Mouse (Mus musculus) yolk sac, embryonic 10.5 days (tissue): ENCODE results near the gene AC192777.2.
"Not testable (repeated sequence)": the region's sequence is repeated elsewhere in the genome, so short reads cannot be mapped to it uniquely, and the experiment has no call there.

Experiments used
- DNase-seq: peaks from one replicate; pipeline ENCODE4 v3.0.0-alpha.2; 2017; ENCODE audit warnings: low spot score

The AC192777.2 gene

GRCm38 (mm10) chr17:40095150-40095549 lies at the start of gene AC192777.2:
TSS of gene AC192777.2 (plus strand) at chr17:40095450.
- DNase-seq: not testable (repeated sequence)

- DNase-seq: not testable (repeated sequence)
These were observed 20.9 kb downstream of the AC192777.2 start for GRCm38 (mm10) chr17:40116172-40116571.

GRCm38 (mm10) chr17:40116877-40117276 lies 21.6 kb downstream of the AC192777.2 start:
- DNase-seq: not testable (repeated sequence)
